Mouse (Mus musculus): ENCODE data around the gene Stag1. TPM values are rescaled to one million over a fixed set of nuclear protein-coding genes. Genes with fewer than 3 reads are reported as not detected.

Gene Stag1
- polyA plus RNA-seq, 1 experiment = 72.8 TPM

DNA sequence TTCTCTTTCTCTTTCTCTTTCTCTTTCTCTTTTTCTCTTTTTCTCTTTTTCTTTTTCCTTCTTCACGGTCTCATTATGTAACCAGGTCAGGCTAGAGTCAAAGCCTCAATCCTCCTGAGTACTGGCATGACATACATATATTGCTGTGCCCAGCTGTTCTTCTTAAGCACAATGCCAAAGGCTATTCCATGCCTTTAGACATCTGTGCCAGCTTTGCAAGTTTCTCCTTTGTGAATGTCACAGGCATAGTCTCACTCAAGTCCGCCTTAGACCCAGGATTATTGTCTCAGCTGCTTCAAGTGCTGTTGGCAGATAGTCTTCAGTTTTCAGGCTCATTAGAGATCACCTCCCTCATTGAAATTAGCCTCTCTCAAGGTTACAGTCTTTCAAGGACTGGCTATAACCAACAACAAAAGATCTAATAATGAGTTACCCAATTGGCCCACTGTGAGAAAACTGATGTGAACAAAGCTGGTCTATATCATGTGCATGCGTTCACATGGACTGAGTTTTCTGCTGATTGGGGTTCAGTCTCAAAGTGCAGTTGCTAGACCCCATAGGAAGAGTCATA lies 16.0 kb downstream of the Stag1 start:
- no peaks in the 10 kb centered on the region for H3K9me3 ChIP-seq (replicated peaks; ENCODE audit: control insufficient read depth, insufficient read depth, low read length, poor library complexity, severe bottlenecking)
- no peak overlapping the region for H3K9ac ChIP-seq (ENCODE audit: low read depth, poor library complexity, severe bottlenecking)
- H3K4me3 ChIP-seq (ENCODE audit: low read depth, low read length) = no peak overlapping the region
- TF ChIP-seq POLR2A (IDR thresholded peaks at IDR 0.05; ENCODE audit: insufficient read depth, low read length) (no peak), EP300 (IDR thresholded peaks at IDR 0.05; ENCODE audit: insufficient read depth, low read depth, low read length) (no peak), CTCF (IDR thresholded peaks at IDR 0.05; ENCODE audit: low read depth, low read length) (no peak)
- no peaks in the 10 kb centered on the region; the same call in 1 of the 2 replicates for H3K27me3 ChIP-seq (ENCODE audit: control insufficient read depth, insufficient read depth, low read length, poor library complexity, severe bottlenecking)
- no peaks in the 10 kb centered on the region for H3K36me3 ChIP-seq (ENCODE audit: control insufficient read depth, insufficient read depth, low read length, poor library complexity, severe bottlenecking)
- no peak overlapping the region for H3K27ac ChIP-seq (ENCODE audit: insufficient read depth, low read length)
- H3K4me1 ChIP-seq (ENCODE audit: control insufficient read depth, insufficient read depth, low read length) = no peaks in the 10 kb centered on the region

DNA sequence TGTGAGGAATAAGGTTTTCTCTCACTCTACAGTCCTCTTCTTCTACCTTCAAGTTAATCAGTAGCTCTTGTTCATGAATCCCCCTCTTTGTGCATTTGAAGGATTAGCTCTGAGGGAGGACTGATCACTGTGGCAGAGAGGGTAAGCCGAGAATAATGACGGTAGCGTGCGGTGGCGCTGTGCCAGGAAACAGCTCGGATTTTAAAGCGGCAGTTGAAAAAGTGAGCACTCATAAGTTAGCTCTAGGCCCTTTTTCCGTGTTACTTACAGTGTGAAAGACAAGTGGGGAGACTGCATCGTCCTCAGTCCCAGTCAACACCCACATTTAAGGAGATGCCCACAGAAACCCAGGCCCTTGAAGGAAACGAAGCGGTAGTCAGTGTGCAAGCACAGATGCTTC lies 19.3 kb downstream of the Stag1 start:
- no peak for TF ChIP-seq EP300 (IDR thresholded peaks at IDR 0.05; ENCODE audit: insufficient read depth, low read depth, low read length)
- TF ChIP-seq POLR2A (IDR thresholded peaks at IDR 0.05; ENCODE audit: insufficient read depth, low read length) = no peak
- TF ChIP-seq CTCF (IDR thresholded peaks at IDR 0.05; ENCODE audit: low read depth, low read length) = no peak
- Histone ChIP-seq H3K4me3 (ENCODE audit: low read depth, low read length) (no peak overlapping the region), H3K9me3 (replicated peaks; ENCODE audit: control insufficient read depth, insufficient read depth, low read length, poor library complexity, severe bottlenecking) (no peaks in the 10 kb centered on the region), H3K27ac (ENCODE audit: insufficient read depth, low read length) (no peak overlapping the region), H3K27me3 (ENCODE audit: control insufficient read depth, insufficient read depth, low read length, poor library complexity, severe bottlenecking) (no peaks in the 10 kb centered on the region; the same call in 1 of the 2 replicates), H3K9ac (ENCODE audit: low read depth, poor library complexity, severe bottlenecking) (no peak overlapping the region), H3K36me3 (ENCODE audit: control insufficient read depth, insufficient read depth, low read length, poor library complexity, severe bottlenecking) (no peaks in the 10 kb centered on the region), H3K4me1 (ENCODE audit: control insufficient read depth, insufficient read depth, low read length) (no peaks in the 10 kb centered on the region)

DNA sequence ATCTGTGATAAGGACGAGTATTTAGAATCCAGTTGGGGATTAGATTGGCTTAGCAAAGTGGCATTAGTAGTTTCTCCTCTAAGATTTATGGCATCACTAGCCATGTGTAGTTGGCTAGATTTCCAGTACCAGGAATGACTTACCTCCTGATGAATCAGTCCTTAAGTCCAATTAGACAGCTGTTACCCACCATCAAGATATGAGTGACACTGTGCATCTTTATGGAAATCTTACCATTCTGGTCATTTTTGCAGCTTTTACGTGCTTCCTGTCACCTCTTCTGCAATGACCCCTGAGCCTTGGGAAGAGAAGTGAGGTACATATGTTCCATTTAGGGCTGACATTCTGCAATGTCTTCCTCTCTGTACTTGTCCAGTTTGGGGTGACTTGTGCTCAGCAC lies 28.7 kb downstream of the Stag1 start:
- Histone ChIP-seq H3K36me3 (ENCODE audit: control insufficient read depth, insufficient read depth, low read length, poor library complexity, severe bottlenecking) (no peaks in the 10 kb centered on the region), H3K4me1 (ENCODE audit: control insufficient read depth, insufficient read depth, low read length) (no peaks in the 10 kb centered on the region), H3K27me3 (ENCODE audit: control insufficient read depth, insufficient read depth, low read length, poor library complexity, severe bottlenecking) (no peaks in the 10 kb centered on the region), H3K4me3 (ENCODE audit: low read depth, low read length) (no peak overlapping the region), H3K9me3 (replicated peaks; ENCODE audit: control insufficient read depth, insufficient read depth, low read length, poor library complexity, severe bottlenecking) (no peaks in the 10 kb centered on the region), H3K9ac (ENCODE audit: low read depth, poor library complexity, severe bottlenecking) (no peak overlapping the region), H3K27ac (ENCODE audit: insufficient read depth, low read length) (no peak overlapping the region)
- TF ChIP-seq POLR2A (IDR thresholded peaks at IDR 0.05; ENCODE audit: insufficient read depth, low read length) (no peak), CTCF (IDR thresholded peaks at IDR 0.05; ENCODE audit: low read depth, low read length) (no peak)

DNA sequence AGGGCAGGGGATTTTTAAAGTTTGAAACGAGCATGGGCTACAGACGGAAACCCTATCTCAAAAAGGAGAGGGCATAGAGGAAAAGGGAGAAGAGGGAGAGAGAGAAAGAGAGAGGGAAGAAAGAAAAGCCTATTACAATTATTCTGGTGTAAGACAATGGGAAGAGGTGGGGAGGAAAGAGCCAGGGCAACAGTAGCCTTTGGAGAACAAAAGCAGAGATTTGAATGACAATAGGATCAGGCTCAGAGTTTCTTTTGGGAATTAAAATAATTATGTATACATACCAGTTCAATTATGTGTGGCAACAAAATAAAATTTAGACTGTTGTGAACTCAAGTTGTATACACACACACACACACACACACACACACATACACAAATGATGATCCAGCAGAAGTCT lies 43.2 kb downstream of the Stag1 start:
- Histone ChIP-seq H3K27me3 (ENCODE audit: control insufficient read depth, insufficient read depth, low read length, poor library complexity, severe bottlenecking) (no peaks in the 10 kb centered on the region), H3K36me3 (ENCODE audit: control insufficient read depth, insufficient read depth, low read length, poor library complexity, severe bottlenecking) (no peaks in the 10 kb centered on the region), H3K4me1 (ENCODE audit: control insufficient read depth, insufficient read depth, low read length) (no peaks in the 10 kb centered on the region), H3K4me3 (ENCODE audit: low read depth, low read length) (no peak overlapping the region), H3K9ac (ENCODE audit: low read depth, poor library complexity, severe bottlenecking) (no peak overlapping the region), H3K27ac (ENCODE audit: insufficient read depth, low read length) (peak overlapping the region; percentile 85; the same call in 1 of the 2 replicates), H3K9me3 (replicated peaks; ENCODE audit: control insufficient read depth, insufficient read depth, low read length, poor library complexity, severe bottlenecking) (no peaks in the 10 kb centered on the region)
- no peak for TF ChIP-seq POLR2A (IDR thresholded peaks at IDR 0.05; ENCODE audit: insufficient read depth, low read length)
- no peak for TF ChIP-seq EP300 (IDR thresholded peaks at IDR 0.05; ENCODE audit: insufficient read depth, low read depth, low read length)
- TF ChIP-seq CTCF (IDR thresholded peaks at IDR 0.05; ENCODE audit: low read depth, low read length) = no peak

DNA sequence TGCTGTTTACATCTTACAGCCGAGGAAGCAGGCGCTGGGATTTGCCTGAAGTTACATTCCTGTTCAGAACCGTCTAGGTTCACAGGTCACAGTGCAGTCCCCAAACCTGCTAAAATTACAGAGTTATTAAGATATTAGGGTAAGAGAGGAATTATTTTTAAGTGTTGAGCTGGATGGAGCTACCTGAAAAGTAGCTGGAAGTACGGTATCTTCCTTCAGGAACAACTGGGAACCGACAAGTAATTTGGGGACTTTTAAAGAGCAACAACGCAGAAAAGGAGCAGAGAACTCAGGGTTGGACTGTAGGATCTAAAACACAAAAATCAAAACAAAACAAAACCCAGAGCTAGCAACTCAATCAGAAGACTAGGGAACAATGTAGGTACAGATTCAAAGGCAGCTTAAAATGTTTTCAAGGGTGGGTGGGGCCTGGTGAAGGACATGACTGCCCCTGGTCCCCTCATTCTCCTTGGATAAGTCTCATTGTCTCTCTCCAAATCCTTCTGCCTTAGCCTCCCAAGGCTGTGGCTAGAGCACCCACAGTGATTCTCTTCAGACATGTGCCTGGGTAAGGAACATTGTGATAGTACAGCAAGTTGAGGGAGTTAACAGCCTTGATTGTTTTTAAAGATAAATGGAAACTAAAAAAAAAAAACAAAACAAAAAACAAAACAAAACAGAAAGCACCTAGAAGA lies 43.9 kb downstream of the Stag1 start:
- Histone ChIP-seq H3K36me3 (ENCODE audit: control insufficient read depth, insufficient read depth, low read length, poor library complexity, severe bottlenecking) (no peaks in the 10 kb centered on the region), H3K9ac (ENCODE audit: low read depth, poor library complexity, severe bottlenecking) (peak overlapping the region; percentile 80), H3K4me1 (ENCODE audit: control insufficient read depth, insufficient read depth, low read length) (no peaks in the 10 kb centered on the region), H3K4me3 (ENCODE audit: low read depth, low read length) (peak overlapping the region; percentile 14; the same call in 1 of the 2 replicates), H3K27me3 (ENCODE audit: control insufficient read depth, insufficient read depth, low read length, poor library complexity, severe bottlenecking) (no peaks in the 10 kb centered on the region), H3K9me3 (replicated peaks; ENCODE audit: control insufficient read depth, insufficient read depth, low read length, poor library complexity, severe bottlenecking) (no peaks in the 10 kb centered on the region), H3K27ac (ENCODE audit: insufficient read depth, low read length) (peak overlapping the region; percentile 85)
- no peak for TF ChIP-seq CTCF (IDR thresholded peaks at IDR 0.05; ENCODE audit: low read depth, low read length)
- no peak for TF ChIP-seq EP300 (IDR thresholded peaks at IDR 0.05; ENCODE audit: insufficient read depth, low read depth, low read length)

DNA sequence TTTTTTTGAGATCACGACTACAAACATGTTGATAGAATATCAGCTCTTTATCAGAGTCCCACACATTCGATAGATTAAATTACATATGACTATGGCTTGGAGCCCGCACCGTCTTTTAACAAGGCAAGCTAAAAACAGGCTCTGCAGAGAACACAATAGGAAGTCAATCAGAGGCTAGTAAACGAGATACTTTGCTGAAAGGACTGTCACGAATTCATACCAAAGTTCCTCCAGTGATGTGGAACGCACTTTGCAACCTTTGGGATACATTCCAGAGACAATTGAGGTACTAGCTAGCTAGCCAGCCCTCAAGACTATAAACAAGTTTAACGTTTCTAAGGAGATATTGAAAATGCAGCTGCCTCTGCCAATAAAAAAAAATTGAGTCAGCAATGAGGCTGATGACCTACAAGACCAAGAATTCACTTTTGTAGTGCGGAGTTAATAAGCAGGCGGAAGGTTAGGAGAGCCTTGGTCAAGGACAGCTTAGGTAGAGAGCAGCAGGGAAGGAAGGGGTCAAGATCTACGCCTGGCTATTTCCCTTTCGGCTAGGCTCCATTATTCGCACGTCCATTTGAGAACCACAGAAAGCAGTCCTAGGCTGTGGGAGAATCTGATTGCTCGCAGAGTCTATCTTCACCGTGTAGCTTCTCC lies 44.7 kb downstream of the Stag1 start:
- Histone ChIP-seq H3K27ac (ENCODE audit: insufficient read depth, low read length) (peak overlapping the region; percentile 85), H3K4me3 (ENCODE audit: low read depth, low read length) (peak overlapping the region; percentile 82), H3K9me3 (replicated peaks; ENCODE audit: control insufficient read depth, insufficient read depth, low read length, poor library complexity, severe bottlenecking) (no peaks in the 10 kb centered on the region), H3K36me3 (ENCODE audit: control insufficient read depth, insufficient read depth, low read length, poor library complexity, severe bottlenecking) (no peaks in the 10 kb centered on the region), H3K4me1 (ENCODE audit: control insufficient read depth, insufficient read depth, low read length) (no peaks in the 10 kb centered on the region), H3K27me3 (ENCODE audit: control insufficient read depth, insufficient read depth, low read length, poor library complexity, severe bottlenecking) (no peaks in the 10 kb centered on the region), H3K9ac (ENCODE audit: low read depth, poor library complexity, severe bottlenecking) (peak overlapping the region; percentile 80)
- TF ChIP-seq EP300 (IDR thresholded peaks at IDR 0.05; ENCODE audit: insufficient read depth, low read depth, low read length) (no peak), POLR2A (IDR thresholded peaks at IDR 0.05; ENCODE audit: insufficient read depth, low read length) (no peak), CTCF (IDR thresholded peaks at IDR 0.05; ENCODE audit: low read depth, low read length) (no peak)
